Mouse (Mus musculus): Measurements from ENCODE around the gene Srsf7.

The Srsf7 gene

GRCm38 (mm10) chr17:80157489-80157888, 49.6 kb downstream of the Srsf7 start:
- in situ Hi-C loops (cut with MboI): no loop called here

- in situ Hi-C loops (cut with MboI): no loop called here
Measured at GRCm38 (mm10) chr17:80156905-80157304, 50.2 kb downstream of the Srsf7 start.

- in situ Hi-C loops (cut with MboI): no loop called here
Measured at GRCm38 (mm10) chr17:80153631-80154030, 53.5 kb downstream of the Srsf7 start.

GRCm38 (mm10) chr17:80152767-80153630, 54.1 kb downstream of the Srsf7 start:
- in situ Hi-C loops (cut with MboI): no loop called here

GRCm38 (mm10) chr17:80151353-80151752, 55.8 kb downstream of the Srsf7 start:
- in situ Hi-C loops (cut with MboI): no loop called here

Measured in mature B cell (primary cell).